Mouse (Mus musculus) bone marrow macrophage, adult 2 months (primary cell): ENCODE data around the gene 4930447C04Rik.

Source experiments
- CTCF ChIP-seq: IDR thresholded peaks from 2 replicates; pipeline ENCODE4 v1.5.1; 2012; ENCODE audit warnings: low read depth, mild to moderate bottlenecking, low read length, moderate library complexity
- POLR2A ChIP-seq: IDR thresholded peaks from 2 replicates; pipeline ENCODE4 v1.6.1; 2012; ENCODE audit warnings: mild to moderate bottlenecking, low read depth, low read length, borderline replicate concordance

- no peak for TF ChIP-seq POLR2A
- no peak for TF ChIP-seq CTCF
These were observed 27.0 kb upstream of the 4930447C04Rik start for GRCm38 (mm10) chr12:72967541-72967940.
